In genomic region chr6:48086957-48087715, GRCm38 (mm10) we compare ENCODE assay signal across 8 mouse cellular contexts. TPM values are rescaled to one million over a fixed set of nuclear protein-coding genes. Genes with fewer than 3 reads are reported as not detected.
DNase-seq lines count a peak whose midpoint lies in the region; ATAC-seq lines count a peak whose summit lies in the region.

No protein-coding gene starts in this region.

- H3K9me3 ChIP-seq in embryonic facial prominence, embryonic 13.5 days: no peaks in the 10 kb centered on the region
- no peaks in the 10 kb centered on the region for H3K9me3 ChIP-seq in limb, embryonic 13.5 days

- H3K27ac ChIP-seq in embryonic facial prominence, embryonic 13.5 days: no peak overlapping the region
- no peak overlapping the region for H3K27ac ChIP-seq in limb, embryonic 13.5 days

- H3K4me3 ChIP-seq in embryonic facial prominence, embryonic 13.5 days: peak overlapping the region; percentile 88
- peak overlapping the region; percentile 93 for H3K4me3 ChIP-seq in limb, embryonic 13.5 days

- no peak overlapping the region for H3K9ac ChIP-seq in embryonic facial prominence, embryonic 13.5 days
- no peak overlapping the region for H3K9ac ChIP-seq in limb, embryonic 13.5 days

- H3K36me3 ChIP-seq in embryonic facial prominence, embryonic 13.5 days: peaks cover 19% of the 10 kb centered on the region
- H3K36me3 ChIP-seq in limb, embryonic 13.5 days: peaks cover 23% of the 10 kb centered on the region
- H3K36me3 ChIP-seq in splenic B cell, adult 2 months (ENCODE audit: control insufficient read depth, insufficient read depth, low read length, poor library complexity, severe bottlenecking): no peaks in the 10 kb centered on the region; the same call in 1 of the 2 replicates

- WGBS in embryonic facial prominence, embryonic 13.5 days: 39% methylated on average over 14 of the region's 14 CpGs
- 37% methylated on average over 14 of the region's 14 CpGs for WGBS in limb, embryonic 13.5 days

- no peak for ATAC-seq in embryonic facial prominence, embryonic 13.5 days (ENCODE audit: insufficient number of reproducible peaks, insufficient read depth, low FRiP score, low TSS enrichment, low read depth)
- no peak; the same call in 1 of the 2 replicates for ATAC-seq in limb, embryonic 13.5 days (ENCODE audit: low FRiP score, low read depth)

- no peaks in the 10 kb centered on the region for H3K27me3 ChIP-seq in embryonic facial prominence, embryonic 13.5 days
- H3K27me3 ChIP-seq in limb, embryonic 13.5 days: no peaks in the 10 kb centered on the region
- H3K27me3 ChIP-seq in splenic B cell, adult 2 months (ENCODE audit: control insufficient read depth, insufficient read depth, low read length, poor library complexity, severe bottlenecking): no peaks in the 10 kb centered on the region

- DNase-seq in 3T3-L1 (ENCODE audit: low read depth, low spot score) (peak; percentile 33), 416B (ENCODE audit: low read depth) (peak; percentile 68)
- peak; percentile 78 for DNase-seq in splenic B cell, adult 2 months (ENCODE audit: low read depth, low spot score)
- DNase-seq in frontal cortex, postnatal 25 days (ENCODE audit: low spot score in 2 of 2): no peak
- no peak for DNase-seq in lung, postnatal 25 days (ENCODE audit: low spot score)
- DNase-seq in layer of hippocampus, adult 18-20 months (ENCODE audit: low spot score in 2 of 2): no peak

- peak overlapping the region; percentile 86 for H3K4me2 ChIP-seq in embryonic facial prominence, embryonic 13.5 days
- peak overlapping the region; percentile 81 for H3K4me2 ChIP-seq in limb, embryonic 13.5 days (replicated peaks)

- H3K4me1 ChIP-seq in embryonic facial prominence, embryonic 13.5 days: peaks cover 13% of the 10 kb centered on the region
- peaks cover 9% of the 10 kb centered on the region for H3K4me1 ChIP-seq in limb, embryonic 13.5 days

RNA-seq across cellular contexts. Expression of gene Zfp746, which starts 0.7 kb away (rescaled TPM):
- polyA plus RNA-seq in embryonic facial prominence, embryonic 13.5 days (2015; fragmentation: Nextera tagmentation; extraction: Ambion mirVana): 23.5 and 27.1 TPM in 2 replicates
- polyA plus RNA-seq in limb, embryonic 13.5 days (2015; fragmentation: Nextera tagmentation; extraction: Ambion mirVana): 19.5 and 21.9 TPM in 2 replicates
- total RNA-seq in layer of hippocampus, adult 18-20 months (2021): 10 to 100 TPM; 31.4 to 32.2 TPM

RNA-seq across cellular contexts. Expression of gene Zfp777, which starts 38.4 kb away (rescaled TPM):
- polyA plus RNA-seq in embryonic facial prominence, embryonic 13.5 days (2015; fragmentation: Nextera tagmentation; extraction: Ambion mirVana): 8.4 and 8.7 TPM in 2 replicates
- polyA plus RNA-seq in limb, embryonic 13.5 days (2015; fragmentation: Nextera tagmentation; extraction: Ambion mirVana): 9.1 and 9.4 TPM in 2 replicates
- total RNA-seq in layer of hippocampus, adult 18-20 months (2021): 10 to 100 TPM; 30.9 to 34.3 TPM

Comparison
In these comparisons a context has a peak if more than half of its experiments do, and no peak if none do; other contexts are left out.
1. DNase-seq: peak in 3T3-L1 (single experiment), 416B (single experiment) and splenic B cell, adult 2 months (single experiment); none in frontal cortex, postnatal 25 days (0 of 2), lung, postnatal 25 days (single experiment) and layer of hippocampus, adult 18-20 months (0 of 2).